Mouse (Mus musculus): Measurements from ENCODE around the gene Doc2a. TPM values are rescaled to one million over a fixed set of nuclear protein-coding genes. Genes with fewer than 3 reads are reported as not detected.

Doc2a gene
- total and polyA plus RNA-seq, 3 experiments, result 2.3 TPM; not detected in 2

GRCm38 (mm10) chr7:126801057-126801422, 46.2 kb upstream of the Doc2a start (continued):
- TF ChIP-seq NELFE (IDR thresholded peaks at IDR 0.05; ENCODE audit: low read depth, low read length) (peak; percentile 32; the same call in 1 of the 2 replicates), CHD1 (IDR thresholded peaks at IDR 0.05; ENCODE audit: low read depth, low read length) (0 out of 2 replicates have a peak, but pooled peaks have one; percentile 91)

DNA sequence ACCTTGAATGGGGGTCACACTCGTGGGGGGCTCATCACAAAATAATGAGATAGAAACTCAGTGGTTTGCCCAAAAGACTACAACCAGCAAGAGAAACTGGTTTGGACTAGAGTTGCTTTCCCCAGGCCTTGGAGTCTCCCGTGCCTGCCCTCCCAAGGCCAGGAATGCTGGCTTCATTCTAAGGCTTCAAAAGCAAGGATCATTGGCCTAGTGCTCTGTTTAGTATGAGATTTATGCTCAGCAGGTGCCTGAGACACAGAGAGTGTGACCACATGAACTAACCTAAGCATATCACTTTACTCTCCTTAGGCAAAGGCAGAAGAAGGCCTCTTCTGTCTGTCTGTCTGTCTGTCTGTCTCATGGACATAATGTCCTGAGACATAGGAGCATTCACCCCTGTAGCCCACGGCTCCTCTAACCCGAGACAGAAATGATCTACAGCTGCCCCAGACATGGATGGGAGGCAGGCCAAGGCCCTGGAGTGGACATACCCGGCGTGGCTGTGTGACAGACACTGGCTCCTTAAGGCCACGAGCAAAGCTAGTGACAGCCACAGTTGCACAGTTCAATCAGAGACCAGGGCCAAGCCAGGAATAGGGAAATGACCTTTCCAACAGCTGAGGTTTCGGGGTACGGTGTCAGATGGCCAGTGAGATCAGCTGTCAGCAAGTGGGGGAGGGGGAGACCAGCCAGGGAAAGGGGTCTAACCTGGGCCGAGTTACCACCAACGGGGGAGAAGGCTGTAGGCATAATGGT, 44.9 kb upstream of the Doc2a start:
- Histone ChIP-seq H3K27ac (ENCODE audit: control insufficient read depth, low read depth, low read length) (peak overlapping the region; percentile 92), H3K9ac (ENCODE audit: control insufficient read depth, low read depth, low read length, poor library complexity, severe bottlenecking) (peak overlapping the region; percentile 43)

GRCm38 (mm10) chr7:126803181-126803580, 44.0 kb upstream of the Doc2a start:
- H3K9ac ChIP-seq (ENCODE audit: control insufficient read depth, low read depth, low read length, poor library complexity, severe bottlenecking), result peak overlapping the region; percentile 43
- peaks cover 20 to 46% of the 10 kb centered on the region in 2 experiments for H3K4me1 ChIP-seq (ENCODE audit: control insufficient read depth in 1 of 2, insufficient read depth in 2 of 2, low read length in 2 of 2)
- peak overlapping the region; percentile 92 for H3K27ac ChIP-seq (ENCODE audit: control insufficient read depth, low read depth, low read length)
- peaks cover 0 to 37% of the 10 kb centered on the region in 2 experiments; a peak in 2 of 4 replicates for H3K36me3 ChIP-seq (ENCODE audit: control insufficient read depth in 1 of 2, insufficient read depth in 2 of 2, low read length in 2 of 2)
- no peaks in the 10 kb centered on the region for H3K27me3 ChIP-seq (ENCODE audit: control insufficient read depth in 1 of 2, insufficient read depth in 2 of 2, low read length in 2 of 2)
- DNase-seq (ENCODE audit: low read depth, low spot score), result peak; percentile 94
- H3K9me3 ChIP-seq (replicated peaks; ENCODE audit: insufficient read depth, low read length), result no peaks in the 10 kb centered on the region
- H3K79me2 ChIP-seq (ENCODE audit: control insufficient read depth, insufficient read depth, low read length, poor library complexity), result peaks cover 13% of the 10 kb centered on the region
- H3K4me3 ChIP-seq (ENCODE audit: control insufficient read depth in 1 of 2, insufficient read depth in 1 of 2, low read depth in 2 of 2, low read length in 2 of 2), result peak overlapping the region in 1 of 2 experiments; percentile 25; a peak in 2 of 4 replicates
- TF ChIP-seq MAZ (IDR thresholded peaks at IDR 0.05; ENCODE audit: low read depth, low read length) (0 out of 2 replicates have a peak, but pooled peaks have one; percentile 15), POLR2A (IDR thresholded peaks at IDR 0.05; ENCODE audit: control insufficient read depth in 1 of 2, insufficient read depth in 1 of 2, low read depth in 1 of 2, low read length in 2 of 2, poor library complexity in 1 of 2) (peak in 1 of 2 experiments; percentile 55; a peak in 1 of 4 replicates), POLR2AphosphoS2 (IDR thresholded peaks at IDR 0.05; ENCODE audit: low read length) (no peak), GATA1 (IDR thresholded peaks at IDR 0.05; ENCODE audit: low read depth, low read length) (peak; percentile 94), TBP (IDR thresholded peaks at IDR 0.05; ENCODE audit: low read depth, low read length) (peak; percentile 71), SMC3 (IDR thresholded peaks at IDR 0.05; ENCODE audit: low read depth, low read length) (no peak), HCFC1 (IDR thresholded peaks at IDR 0.05; ENCODE audit: low read depth, low read length) (peak; percentile 50; the same call in 1 of the 2 replicates), ZMIZ1 (IDR thresholded peaks at IDR 0.05; ENCODE audit: low read depth, low read length) (no peak; the same call in 1 of the 2 replicates), ZKSCAN1 (IDR thresholded peaks at IDR 0.05; ENCODE audit: low read depth, low read length) (no peak), USF1 (IDR thresholded peaks at IDR 0.05; ENCODE audit: low read depth, low read length) (no peak), NRF1 (IDR thresholded peaks at IDR 0.05; ENCODE audit: insufficient read depth, low read depth, low read length, poor library complexity, severe bottlenecking) (peak; percentile 41; the same call in 1 of the 2 replicates), TAL1 (IDR thresholded peaks at IDR 0.05; ENCODE audit: low read length) (peak; percentile 59), SIN3A (IDR thresholded peaks at IDR 0.05; ENCODE audit: low read length) (peak; percentile 82), USF2 (IDR thresholded peaks at IDR 0.05; ENCODE audit: borderline replicate concordance in 1 of 2, insufficient read depth in 1 of 2, low read depth in 1 of 2, low read length in 2 of 2) (no peak), ELF1 (IDR thresholded peaks at IDR 0.05; ENCODE audit: low read depth, low read length) (0 out of 2 replicates have a peak, but pooled peaks have one; percentile 12), NELFE (IDR thresholded peaks at IDR 0.05; ENCODE audit: low read depth, low read length) (peak; percentile 28; the same call in 1 of the 2 replicates), CHD2 (IDR thresholded peaks at IDR 0.05; ENCODE audit: low read length) (no peak), TCF12 (IDR thresholded peaks at IDR 0.05; ENCODE audit: low read depth, low read length) (peak; percentile 56), ETS1 (IDR thresholded peaks at IDR 0.05; ENCODE audit: low read depth, low read length) (peak; percentile 87), MXI1 (IDR thresholded peaks at IDR 0.05; ENCODE audit: low read depth, low read length) (no peak; the same call in 1 of the 2 replicates)

More for the DNA sequence above, 44.9 kb upstream of the Doc2a start:
- H3K27me3 ChIP-seq (ENCODE audit: control insufficient read depth in 1 of 2, insufficient read depth in 2 of 2, low read length in 2 of 2), result no peaks in the 10 kb centered on the region
- H3K79me2 ChIP-seq (ENCODE audit: control insufficient read depth, insufficient read depth, low read length, poor library complexity), result peaks cover 22% of the 10 kb centered on the region
- peaks cover 20 to 37% of the 10 kb centered on the region in 2 experiments for H3K4me1 ChIP-seq (ENCODE audit: control insufficient read depth in 1 of 2, insufficient read depth in 2 of 2, low read length in 2 of 2)
- H3K9me3 ChIP-seq (replicated peaks; ENCODE audit: insufficient read depth, low read length), result no peaks in the 10 kb centered on the region
- DNase-seq (ENCODE audit: low read depth, low spot score), result no peak
- peaks cover 0 to 35% of the 10 kb centered on the region in 2 experiments; a peak in 3 of 4 replicates for H3K36me3 ChIP-seq (ENCODE audit: control insufficient read depth in 1 of 2, insufficient read depth in 2 of 2, low read length in 2 of 2)
- peak overlapping the region; percentile 23 to 25; a peak in 3 of 4 replicates for H3K4me3 ChIP-seq (ENCODE audit: control insufficient read depth in 1 of 2, insufficient read depth in 1 of 2, low read depth in 2 of 2, low read length in 2 of 2)
- TF ChIP-seq POLR2AphosphoS5 (IDR thresholded peaks at IDR 0.05; ENCODE audit: borderline replicate concordance, low read depth, low read length) (no peak), POLR2A (IDR thresholded peaks at IDR 0.05; ENCODE audit: control insufficient read depth in 1 of 2, insufficient read depth in 1 of 2, low read depth in 1 of 2, low read length in 2 of 2, poor library complexity in 1 of 2) (no peak), CHD1 (IDR thresholded peaks at IDR 0.05; ENCODE audit: low read depth, low read length) (no peak), TCF12 (IDR thresholded peaks at IDR 0.05; ENCODE audit: low read depth, low read length) (0 out of 2 replicates have a peak, but pooled peaks have one; percentile 1), GATA1 (IDR thresholded peaks at IDR 0.05; ENCODE audit: low read depth, low read length) (no peak), MAZ (IDR thresholded peaks at IDR 0.05; ENCODE audit: low read depth, low read length) (0 out of 2 replicates have a peak, but pooled peaks have one; percentile 53), ZKSCAN1 (IDR thresholded peaks at IDR 0.05; ENCODE audit: low read depth, low read length) (no peak), MXI1 (IDR thresholded peaks at IDR 0.05; ENCODE audit: low read depth, low read length) (no peak), E2F4 (IDR thresholded peaks at IDR 0.05; ENCODE audit: borderline replicate concordance, low read depth, low read length) (no peak), ZMIZ1 (IDR thresholded peaks at IDR 0.05; ENCODE audit: low read depth, low read length) (no peak), MYB (IDR thresholded peaks at IDR 0.05; ENCODE audit: low read depth, low read length) (no peak), MEF2A (IDR thresholded peaks at IDR 0.05; ENCODE audit: extremely low read depth, insufficient replicate concordance, low read depth, low read length, poor library complexity, severe bottlenecking) (no peak), SMC3 (IDR thresholded peaks at IDR 0.05; ENCODE audit: low read depth, low read length) (no peak), GABPA (IDR thresholded peaks at IDR 0.05; ENCODE audit: low read depth, low read length) (no peak), NELFE (IDR thresholded peaks at IDR 0.05; ENCODE audit: low read depth, low read length) (no peak), JUND (IDR thresholded peaks at IDR 0.05; ENCODE audit: low read depth, low read length) (no peak)

All from MEL (cell line).